Mouse (Mus musculus) brown adipose tissue, adult 24 weeks (tissue): ENCODE measurements around the gene Rap1gap2. TPM values are rescaled to one million over a fixed set of nuclear protein-coding genes. Genes with fewer than 3 reads are reported as not detected.

Experiments used
- H3K27ac ChIP-seq: fragments of 200-500 bp; replicated peaks from 2 replicates; pipeline ENCODE4 v1.5.1; 2012; ENCODE audit warnings: low read depth, mild to moderate bottlenecking, low read length
- H3K4me1 ChIP-seq: fragments of 200-500 bp; 2 replicates; pipeline ENCODE4 v1.6.1; 2012; ENCODE audit warnings: low read length, mixed read lengths; ENCODE audit not compliant: control insufficient read depth, insufficient read depth, insufficient read length
- H3K4me3 ChIP-seq: fragments of 200-500 bp; 2 replicates; pipeline ENCODE4 v1.5.1; 2012; ENCODE audit warnings: low read depth, mild to moderate bottlenecking, low read length, moderate library complexity; ENCODE audit not compliant: insufficient read depth
- polyA plus RNA-seq: library from polyadenylated mRNA; stranded (reverse); fragments of >200 nt; gene quantifications from 2 replicates; pipeline ENCODE4 v1.2.4, GENCODE M21; 2012; ENCODE audit not compliant: missing spikeins, insufficient read depth, insufficient read length

Gene Rap1gap2
- polyA plus RNA-seq, 1 experiment, result 4.5 TPM

- H3K4me3 ChIP-seq, result no peak overlapping the region
- H3K4me1 ChIP-seq, result no peaks in the 10 kb centered on the region; the same call in 1 of the 2 replicates
- H3K27ac ChIP-seq, result no peak overlapping the region
Observed at GRCm38 (mm10) chr11:74569735-74570134, 41.0 kb downstream of the Rap1gap2 start.

- Histone ChIP-seq H3K4me3 (no peak overlapping the region), H3K27ac (no peak overlapping the region), H3K4me1 (no peaks in the 10 kb centered on the region; the same call in 1 of the 2 replicates)
Observed at GRCm38 (mm10) chr11:74568463-74568862, 42.3 kb downstream of the Rap1gap2 start.

GRCm38 (mm10) chr11:74568004-74568403 is 42.7 kb downstream of the Rap1gap2 start:
- Histone ChIP-seq H3K4me3 (no peak overlapping the region), H3K4me1 (no peaks in the 10 kb centered on the region; the same call in 1 of the 2 replicates), H3K27ac (no peak overlapping the region)

GRCm38 (mm10) chr11:74566326-74566874 is 44.3 kb downstream of the Rap1gap2 start:
- Histone ChIP-seq H3K4me3 (no peak overlapping the region), H3K27ac (no peak overlapping the region), H3K4me1 (no peaks in the 10 kb centered on the region)

- Histone ChIP-seq H3K4me1 (no peaks in the 10 kb centered on the region), H3K4me3 (no peak overlapping the region), H3K27ac (no peak overlapping the region)
Observed at GRCm38 (mm10) chr11:74561392-74561791, 49.3 kb downstream of the Rap1gap2 start.

- no peak overlapping the region for H3K27ac ChIP-seq
- no peaks in the 10 kb centered on the region for H3K4me1 ChIP-seq
- no peak overlapping the region for H3K4me3 ChIP-seq
Observed at GRCm38 (mm10) chr11:74560600-74561227, 50.0 kb downstream of the Rap1gap2 start.

GRCm38 (mm10) chr11:74559793-74560433 is 50.8 kb downstream of the Rap1gap2 start:
- H3K4me3 ChIP-seq, result no peak overlapping the region
- no peaks in the 10 kb centered on the region for H3K4me1 ChIP-seq
- no peak overlapping the region for H3K27ac ChIP-seq

GRCm38 (mm10) chr11:74558933-74559332 is 51.8 kb downstream of the Rap1gap2 start:
- Histone ChIP-seq H3K4me3 (no peak overlapping the region), H3K27ac (no peak overlapping the region), H3K4me1 (no peaks in the 10 kb centered on the region)

- H3K27ac ChIP-seq, result no peak overlapping the region
Observed at GRCm38 (mm10) chr11:74557456-74558230, 53.1 kb downstream of the Rap1gap2 start.

GRCm38 (mm10) chr11:74555716-74556374 is 54.9 kb downstream of the Rap1gap2 start:
- Histone ChIP-seq H3K4me1 (no peaks in the 10 kb centered on the region), H3K27ac (no peak overlapping the region), H3K4me3 (no peak overlapping the region)

More at GRCm38 (mm10) chr11:74557456-74558230, 53.1 kb downstream of the Rap1gap2 start:
- Histone ChIP-seq H3K4me1 (no peaks in the 10 kb centered on the region), H3K4me3 (no peak overlapping the region)

- no peak overlapping the region for H3K27ac ChIP-seq
- H3K4me3 ChIP-seq, result no peak overlapping the region
- no peaks in the 10 kb centered on the region for H3K4me1 ChIP-seq
Observed at GRCm38 (mm10) chr11:74554683-74555341, 55.9 kb downstream of the Rap1gap2 start.

GRCm38 (mm10) chr11:74551568-74551967 is 59.1 kb downstream of the Rap1gap2 start:
- H3K4me1 ChIP-seq, result no peaks in the 10 kb centered on the region
- no peak overlapping the region for H3K27ac ChIP-seq
- no peak overlapping the region for H3K4me3 ChIP-seq

GRCm38 (mm10) chr11:74550615-74551102 is 60.1 kb downstream of the Rap1gap2 start:
- Histone ChIP-seq H3K27ac (no peak overlapping the region), H3K4me3 (no peak overlapping the region), H3K4me1 (no peaks in the 10 kb centered on the region)

GRCm38 (mm10) chr11:74548781-74549382 is 61.8 kb downstream of the Rap1gap2 start:
- no peak overlapping the region for H3K27ac ChIP-seq
- H3K4me3 ChIP-seq, result no peak overlapping the region

More at GRCm38 (mm10) chr11:74548781-74549382, 61.8 kb downstream of the Rap1gap2 start:
- H3K4me1 ChIP-seq, result no peaks in the 10 kb centered on the region
